Mouse (Mus musculus) G1E (cell line): ENCODE data around the gene Tbc1d2. TPM values are rescaled to one million over a fixed set of nuclear protein-coding genes. Genes with fewer than 3 reads are reported as not detected.

ENCODE experiments used
- ATAC-seq: 2 replicates; pipeline ENCODE4 v1.8.0; 2016; ENCODE audit warnings: mild to moderate bottlenecking; ENCODE audit not compliant: insufficient number of reproducible peaks, poor library complexity, low FRiP score, severe bottlenecking; ENCODE audit errors: extremely low read depth
- DNase-seq: peaks from one replicate; pipeline ENCODE4 v3.0.0; 2012; ENCODE audit warnings: low spot score
- H3K27me3 ChIP-seq: 2 replicates; pipeline ENCODE4 v1.6.1; 2012; ENCODE audit warnings: mild to moderate bottlenecking, low read length, inconsistent platforms; ENCODE audit not compliant: insufficient read depth
- H3K36me3 ChIP-seq: replicated peaks from 2 replicates; pipeline ENCODE3; 2012; ENCODE audit warnings: mild to moderate bottlenecking, inconsistent platforms
- H3K4me1 ChIP-seq: 2 replicates; pipeline ENCODE4 v1.6.1; 2012; ENCODE audit warnings: low read depth, low read length, inconsistent platforms, mixed read lengths; ENCODE audit not compliant: insufficient read depth
- H3K4me3 ChIP-seq: 2 replicates; pipeline ENCODE4 v1.5.1; 2012; ENCODE audit warnings: low read depth, mild to moderate bottlenecking, inconsistent platforms, low read length, moderate library complexity, mixed read lengths
- H3K9me3 ChIP-seq: replicated peaks from 2 replicates; pipeline ENCODE4 v1.6.1; 2012; ENCODE audit warnings: inconsistent platforms
- CTCF ChIP-seq: IDR thresholded peaks from 2 replicates; pipeline ENCODE4 v1.5.1; 2012; ENCODE audit warnings: low read depth, low read length, inconsistent platforms, mixed read lengths
- GATA1 ChIP-seq: IDR thresholded peaks from 2 replicates; pipeline ENCODE4 v1.6.1; 2012; ENCODE audit warnings: borderline replicate concordance, low read length, inconsistent platforms, mixed read lengths
- GATA2 ChIP-seq: IDR thresholded peaks from 2 replicates; pipeline ENCODE4 v1.6.1; 2012; ENCODE audit warnings: low read depth, low read length, inconsistent platforms, borderline replicate concordance
- POLR2AphosphoS5 ChIP-seq: IDR thresholded peaks from 2 replicates; pipeline ENCODE4 v1.6.1; 2012; ENCODE audit warnings: low read depth, low read length, inconsistent platforms; ENCODE audit not compliant: insufficient replicate concordance
- TAL1 ChIP-seq: conservative IDR thresholded peaks from 2 replicates; pipeline ENCODE4 v1.6.1; 2012; ENCODE audit warnings: low read depth, low read length, inconsistent platforms, mixed read lengths
- polyA plus RNA-seq: library from polyadenylated mRNA; stranded (reverse); fragments of >175 nt; gene quantifications from 2 replicates; pipeline ENCODE4 v1.2.3, GENCODE M21; 2012
- total RNA-seq, 2 experiments: library from RNA; stranded (forward) in 1 of 2; stranded (reverse) in 1 of 2; fragments of 200-1000 nt in 1 of 2; fragments of >200 nt in 1 of 2; fragmentation: Nextera tagmentation in 1 of 2; gene quantifications; 2 replicates each; pipeline ENCODE4 v1.2.3; 2014 to 2017

Tbc1d2 gene
- total and polyA plus RNA-seq, 3 experiments, result 0.16 TPM; not detected in 2

- Histone ChIP-seq H3K27me3 (no peaks in the 10 kb centered on the region), H3K9me3 (no peaks in the 10 kb centered on the region), H3K4me1 (peaks cover 94% of the 10 kb centered on the region), H3K4me3 (peak overlapping the region; percentile 44; the same call in 1 of the 2 replicates), H3K36me3 (peaks cover 92% of the 10 kb centered on the region)
- DNase-seq, result no peak
- ATAC-seq, result no peak
- TF ChIP-seq TAL1 (no peak), GATA1 (no peak), GATA2 (no peak), CTCF (no peak), POLR2AphosphoS5 (no peak)
Measured at GRCm38 (mm10) chr4:46555762-46556161, 94.2 kb downstream of the Tbc1d2 start.

Other genes with a start within 250 kb of the Tbc1d2 start
- 39.3 and 132 TPM in 2 replicates for gene Hemgn, start 236.7 kb downstream of the Tbc1d2 start, total RNA-seq (2014; fragmentation: Nextera tagmentation)
- 20.9 and 24.3 TPM in 2 replicates for gene Hemgn, start 236.7 kb downstream of the Tbc1d2 start, total RNA-seq (2017)
- gene Hemgn, start 236.7 kb downstream of the Tbc1d2 start, polyA plus RNA-seq, result 5.8 and 6.3 TPM in 2 replicates
- gene Anp32b, start 199.3 kb downstream of the Tbc1d2 start, total RNA-seq (2014; fragmentation: Nextera tagmentation), result 667 and 728 TPM in 2 replicates
- gene Anp32b, start 199.3 kb downstream of the Tbc1d2 start, total RNA-seq (2017), result 28.6 and 40.8 TPM in 2 replicates
- 900 and 1,076 TPM in 2 replicates for gene Anp32b, start 199.3 kb downstream of the Tbc1d2 start, polyA plus RNA-seq
- gene Nans, start 161.0 kb downstream of the Tbc1d2 start, total RNA-seq (2014; fragmentation: Nextera tagmentation), result 63.1 and 64.9 TPM in 2 replicates
- 79.3 and 82.6 TPM in 2 replicates for gene Nans, start 161.0 kb downstream of the Tbc1d2 start, total RNA-seq (2017)
- gene Nans, start 161.0 kb downstream of the Tbc1d2 start, polyA plus RNA-seq, result 55.0 and 57.1 TPM in 2 replicates
- 13.0 and 18.7 TPM in 2 replicates for gene Trim14, start 114.1 kb downstream of the Tbc1d2 start, total RNA-seq (2014; fragmentation: Nextera tagmentation)
- gene Trim14, start 114.1 kb downstream of the Tbc1d2 start, total RNA-seq (2017), result 18.2 and 19.5 TPM in 2 replicates
- 25.9 and 27.2 TPM in 2 replicates for gene Trim14, start 114.1 kb downstream of the Tbc1d2 start, polyA plus RNA-seq
- gene Coro2a, start 48.0 kb downstream of the Tbc1d2 start, total RNA-seq (2014; fragmentation: Nextera tagmentation), result 148 and 158 TPM in 2 replicates
- 79.5 and 79.6 TPM in 2 replicates for gene Coro2a, start 48.0 kb downstream of the Tbc1d2 start, total RNA-seq (2017)
- gene Coro2a, start 48.0 kb downstream of the Tbc1d2 start, polyA plus RNA-seq, result 480 and 501 TPM in 2 replicates